Mouse (Mus musculus) small intestine, adult 2 months (tissue): ENCODE measurements around the gene Sds. TPM values are rescaled to one million over a fixed set of nuclear protein-coding genes. Genes with fewer than 3 reads are reported as not detected.
A peak's percentile ranks its signal among the peaks of the same experiment; 100 is the strongest.

Source experiments
- H3K27ac ChIP-seq: fragments of 200-500 bp; 2 replicates; pipeline ENCODE4 v1.5.1; 2012; ENCODE audit warnings: low read depth, low read length, control low read depth, inconsistent platforms; ENCODE audit not compliant: insufficient read depth
- H3K27me3 ChIP-seq: fragments of 200-500 bp; 2 replicates; pipeline ENCODE4 v1.6.1; 2012; ENCODE audit warnings: mild to moderate bottlenecking, moderate library complexity, low read length, inconsistent platforms; ENCODE audit not compliant: control insufficient read depth, insufficient read depth
- H3K36me3 ChIP-seq: fragments of 200-500 bp; 2 replicates; pipeline ENCODE4 v1.6.1; 2012; ENCODE audit warnings: mild to moderate bottlenecking, low read length, control low read depth, inconsistent platforms; ENCODE audit not compliant: control insufficient read depth, insufficient read depth
- H3K4me1 ChIP-seq: fragments of 200-500 bp; 2 replicates; pipeline ENCODE4 v1.6.1; 2012; ENCODE audit warnings: low read length, inconsistent platforms, mixed read lengths; ENCODE audit not compliant: control insufficient read depth, insufficient read depth, insufficient read length
- H3K4me3 ChIP-seq: fragments of 200-500 bp; 2 replicates; pipeline ENCODE4 v1.5.1; 2012; ENCODE audit warnings: low read depth, mild to moderate bottlenecking, control low read depth, inconsistent platforms, low read length, moderate library complexity
- CTCF ChIP-seq: fragments of 200-500 bp; IDR thresholded peaks from 2 replicates; pipeline ENCODE4 v1.5.1; 2012; ENCODE audit warnings: low read depth, mild to moderate bottlenecking, control low read depth, inconsistent platforms, low read length, moderate library complexity, mixed read lengths; ENCODE audit not compliant: insufficient replicate concordance, insufficient read length; ENCODE audit errors: extremely low read depth
- POLR2A ChIP-seq: fragments of 200-500 bp; IDR thresholded peaks from 2 replicates; pipeline ENCODE4 v1.6.1; 2012; ENCODE audit warnings: low read depth, mild to moderate bottlenecking, control low read depth, inconsistent platforms, low read length, moderate library complexity
- WGBS: fragments of 180-500 bp; shearing (Covaris S2); methylation state at CpG from one replicate; pipeline ENCODE4 v1.1.7; 2018; 5-methylcytosine and 5-hydroxymethylcytosine counted together
- polyA plus RNA-seq: library from polyadenylated mRNA; depleted of rRNA; stranded (reverse); fragments of >200 nt; gene quantifications from 2 replicates; pipeline ENCODE4 v1.2.3, GENCODE M21; 2012

The Sds gene
- polyA plus RNA-seq, 1 experiment, result not detected

- no peaks in the 10 kb centered on the region for H3K36me3 ChIP-seq
- H3K4me3 ChIP-seq, result no peak within 1 kb of the TSS
- peaks cover 88% of the 10 kb centered on the region for H3K27me3 ChIP-seq
- WGBS, result 4% methylated on average over 69 of the region's 69 CpGs
- TF ChIP-seq POLR2A (no peak), CTCF (no peak)
- H3K4me1 ChIP-seq, result peaks cover 4% of the 10 kb centered on the region
- no peak within 1 kb of the TSS for H3K27ac ChIP-seq
Measured at GRCm38 (mm10) chr5:120431649-120432485, 44.5 kb upstream of the Sds start, which contains the start of gene Lhx5. TSS of gene Lhx5 (plus strand) at chr5:120431699.

DNA sequence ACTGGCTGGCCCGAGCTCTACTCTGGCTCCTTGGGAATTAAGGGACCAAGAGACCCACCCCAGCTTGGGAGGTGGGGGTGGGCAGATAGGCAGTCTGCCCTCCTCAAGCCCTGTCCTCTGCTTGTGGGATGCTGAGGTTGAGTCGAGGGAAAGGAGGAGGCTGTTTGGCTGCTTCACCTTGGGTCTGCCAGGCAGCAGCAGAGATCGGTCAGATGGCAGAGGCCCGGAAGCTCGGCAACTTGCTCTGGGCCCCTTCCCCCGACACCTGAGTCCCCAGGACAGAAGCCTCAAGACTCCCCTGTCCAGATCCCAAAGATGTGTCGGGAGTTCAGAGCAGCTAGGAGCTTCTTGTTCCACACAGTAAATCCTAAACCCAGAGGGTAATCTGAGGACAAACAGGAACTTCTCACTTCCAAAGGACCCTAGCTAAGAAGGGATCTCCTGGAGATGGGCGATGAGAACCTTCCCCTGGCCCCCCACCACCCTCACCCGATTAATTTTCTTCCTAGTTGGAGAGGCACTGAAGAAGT lies 43.8 kb upstream of the Sds start:
- TF ChIP-seq CTCF (no peak), POLR2A (no peak)
- peaks cover 89% of the 10 kb centered on the region for H3K27me3 ChIP-seq
- H3K4me1 ChIP-seq, result peaks cover 4% of the 10 kb centered on the region
- no peaks in the 10 kb centered on the region for H3K36me3 ChIP-seq
- 2% methylated on average over 9 of the region's 9 CpGs for WGBS
- no peak overlapping the region for H3K4me3 ChIP-seq
- no peak overlapping the region for H3K27ac ChIP-seq

- no peak overlapping the region for H3K4me3 ChIP-seq
- no peak for TF ChIP-seq POLR2A
- no peak for TF ChIP-seq CTCF
- peaks cover 4% of the 10 kb centered on the region for H3K4me1 ChIP-seq
- WGBS, result 4% methylated on average over 13 of the region's 13 CpGs
- H3K27ac ChIP-seq, result no peak overlapping the region
- H3K36me3 ChIP-seq, result no peaks in the 10 kb centered on the region
- H3K27me3 ChIP-seq, result peaks cover 90% of the 10 kb centered on the region
Measured at GRCm38 (mm10) chr5:120433135-120433760, 43.1 kb upstream of the Sds start.

- H3K4me1 ChIP-seq, result peaks cover 4% of the 10 kb centered on the region
- no peak overlapping the region for H3K4me3 ChIP-seq
- H3K27ac ChIP-seq, result no peak overlapping the region
- 2% methylated on average over 21 of the region's 21 CpGs for WGBS
- TF ChIP-seq CTCF, result no peak
- TF ChIP-seq POLR2A, result no peak
- no peaks in the 10 kb centered on the region for H3K36me3 ChIP-seq
- H3K27me3 ChIP-seq, result peaks cover 94% of the 10 kb centered on the region
Measured at GRCm38 (mm10) chr5:120434231-120434735, 42.0 kb upstream of the Sds start.

- peaks cover 95% of the 10 kb centered on the region for H3K27me3 ChIP-seq
- WGBS, result 2% methylated on average over 44 of the region's 44 CpGs
- TF ChIP-seq CTCF (no peak), POLR2A (no peak)
- H3K36me3 ChIP-seq, result no peaks in the 10 kb centered on the region
- H3K27ac ChIP-seq, result no peak overlapping the region
- H3K4me3 ChIP-seq, result peak overlapping the region; percentile 64; the same call in 1 of the 2 replicates
- H3K4me1 ChIP-seq, result peaks cover 7% of the 10 kb centered on the region
Measured at GRCm38 (mm10) chr5:120435006-120435681, 41.2 kb upstream of the Sds start.

DNA sequence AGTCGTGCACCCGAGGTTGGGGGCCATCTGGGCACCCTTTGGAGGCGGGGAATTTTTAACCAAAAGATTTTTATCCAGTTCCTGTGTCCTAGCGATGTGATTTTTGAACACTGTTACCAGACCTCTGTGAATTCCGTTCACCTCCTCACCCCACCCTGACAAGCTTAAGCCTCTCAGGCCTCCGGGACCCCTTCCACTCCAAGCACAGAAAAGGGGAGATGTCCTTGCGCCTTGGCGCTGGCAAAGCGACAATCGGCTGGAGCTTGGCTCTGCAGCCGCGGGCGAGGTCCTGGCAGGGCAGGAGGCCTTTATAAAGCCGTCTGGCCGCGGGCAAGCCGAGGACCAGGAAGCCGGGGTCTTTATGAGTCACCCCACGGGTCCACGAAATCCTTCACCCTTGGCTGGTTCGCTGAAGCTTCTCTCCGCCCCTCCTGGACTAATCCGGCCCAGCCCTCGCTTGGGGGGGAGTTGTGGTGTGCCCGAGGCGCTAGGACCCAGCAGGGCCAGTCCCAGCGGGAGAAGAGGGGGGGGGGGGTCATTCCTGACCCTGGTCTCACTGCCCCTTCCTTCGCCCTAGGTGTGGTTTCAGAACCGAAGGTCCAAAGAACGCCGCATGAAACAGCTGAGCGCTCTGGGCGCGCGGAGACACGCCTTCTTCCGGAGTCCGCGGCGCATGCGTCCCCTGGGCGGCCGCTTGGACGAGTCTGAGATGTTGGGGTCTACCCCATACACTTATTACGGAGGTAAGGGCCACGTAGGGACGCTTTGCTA lies 40.4 kb upstream of the Sds start:
- TF ChIP-seq POLR2A (no peak), CTCF (no peak)
- 1% methylated on average over 47 of the region's 47 CpGs for WGBS
- Histone ChIP-seq H3K4me1 (peaks cover 10% of the 10 kb centered on the region), H3K27ac (no peak overlapping the region), H3K36me3 (no peaks in the 10 kb centered on the region), H3K4me3 (peak overlapping the region; percentile 64), H3K27me3 (peaks cover 93% of the 10 kb centered on the region)
